Comparison of ENCODE assay signal across 8 mouse cellular contexts in genomic region chr1:91179533-91180173, GRCm38 (mm10). TPM values are rescaled to one million over a fixed set of nuclear protein-coding genes. Genes with fewer than 3 reads are reported as not detected.
DNase-seq lines count a peak whose midpoint lies in the region; ATAC-seq and TF ChIP-seq lines count a peak whose summit lies in the region.

Gene Ramp1, plus strand, starts transcription at chr1:91179822.

- 0 out of 2 replicates have a peak, but pooled peaks have one; percentile 17 for TF ChIP-seq POLR2A in embryonic fibroblast, embryonic 13.5 days (IDR thresholded peaks at IDR 0.05; ENCODE audit: low read depth, low read length)

- H3K4me2 ChIP-seq in heart, embryonic 16.5 days (ENCODE audit: low read depth, low read length), result peak within 1 kb of the TSS; percentile 85
- H3K4me2 ChIP-seq in lung, embryonic 14.5 days, result peak within 1 kb of the TSS; percentile 83
- peak within 1 kb of the TSS; percentile 68 for H3K4me2 ChIP-seq in neural tube, embryonic 14.5 days (ENCODE audit: low read depth, low read length)

- H3K4me1 ChIP-seq in embryonic fibroblast, embryonic 13.5 days (ENCODE audit: control insufficient read depth, insufficient read depth, low read length), result no peaks in the 10 kb centered on the region
- peaks cover 26% of the 10 kb centered on the region for H3K4me1 ChIP-seq in heart, embryonic 16.5 days (ENCODE audit: control insufficient read depth, insufficient read depth, low read length)
- peaks cover 20% of the 10 kb centered on the region; the same call in 1 of the 2 replicates for H3K4me1 ChIP-seq in lung, embryonic 14.5 days (ENCODE audit: insufficient read depth)
- H3K4me1 ChIP-seq in neural tube, embryonic 14.5 days (ENCODE audit: control insufficient read depth, insufficient read depth, low read length), result peaks cover 6% of the 10 kb centered on the region; the same call in 1 of the 2 replicates

- H3K9me3 ChIP-seq in heart, embryonic 16.5 days (replicated peaks; ENCODE audit: control insufficient read depth, low read length), result no peaks in the 10 kb centered on the region
- H3K9me3 ChIP-seq in lung, embryonic 14.5 days (ENCODE audit: low read depth, low read length), result no peaks in the 10 kb centered on the region
- no peaks in the 10 kb centered on the region for H3K9me3 ChIP-seq in neural tube, embryonic 14.5 days (ENCODE audit: control insufficient read depth, low read length)

- DNase-seq in ovary, postnatal 10 days (ENCODE audit: low spot score), result peak; percentile 12
- DNase-seq in ovary, adult 18-20 months (ENCODE audit: low spot score), result no peak
- peak; percentile 41 to 64 for DNase-seq in layer of hippocampus, adult 2 months (ENCODE audit: low spot score in 2 of 2)
- peak; percentile 64 for DNase-seq in lung, embryonic 14.5 days
- DNase-seq in thymus, postnatal 10 days (ENCODE audit: low spot score in 2 of 2), result peak; percentile 73 to 78

- ATAC-seq in heart, embryonic 16.5 days (replicated peaks; ENCODE audit: extremely low read depth, insufficient read depth, low FRiP score), result peak; percentile 59
- ATAC-seq in lung, embryonic 14.5 days (ENCODE audit: insufficient read depth), result peak; percentile 58
- peak; percentile 49; the same call in 1 of the 2 replicates for ATAC-seq in neural tube, embryonic 14.5 days (ENCODE audit: low read depth)

- WGBS in heart, embryonic 16.5 days, result 3% methylated on average over 37 of the region's 37 CpGs
- 3% methylated on average over 33 of the region's 37 CpGs for WGBS in lung, embryonic 14.5 days
- WGBS in neural tube, embryonic 14.5 days, result 4% methylated on average over 37 of the region's 37 CpGs

- no peaks in the 10 kb centered on the region for H3K36me3 ChIP-seq in heart, embryonic 16.5 days (ENCODE audit: control insufficient read depth, insufficient read depth)
- H3K36me3 ChIP-seq in lung, embryonic 14.5 days (ENCODE audit: insufficient read depth), result no peaks in the 10 kb centered on the region
- H3K36me3 ChIP-seq in neural tube, embryonic 14.5 days (ENCODE audit: control insufficient read depth, insufficient read depth, low read length), result no peaks in the 10 kb centered on the region

- peak within 1 kb of the TSS; percentile 86 for H3K9ac ChIP-seq in heart, embryonic 16.5 days (ENCODE audit: low read length)
- H3K9ac ChIP-seq in lung, embryonic 14.5 days, result peak within 1 kb of the TSS; percentile 56
- H3K9ac ChIP-seq in neural tube, embryonic 14.5 days (replicated peaks; ENCODE audit: low read depth, low read length), result peak within 1 kb of the TSS; percentile 52; the same call in 1 of the 2 replicates

- no peak for TF ChIP-seq CTCF in embryonic fibroblast, embryonic 13.5 days (IDR thresholded peaks at IDR 0.05; ENCODE audit: borderline replicate concordance, insufficient read depth, low read length)
- no peak for TF ChIP-seq CTCF in layer of hippocampus, adult 2 months (conservative IDR thresholded peaks at IDR 0.05)
- no peak for TF ChIP-seq CTCF in lung, embryonic 14.5 days (IDR thresholded peaks at IDR 0.05; ENCODE audit: low read depth)

- H3K27me3 ChIP-seq in heart, embryonic 16.5 days (ENCODE audit: control insufficient read depth, insufficient read depth, low read length), result no peaks in the 10 kb centered on the region
- 0 out of 2 replicates have a peak, but pooled peaks cover 10% of the 10 kb centered on the region for H3K27me3 ChIP-seq in lung, embryonic 14.5 days (ENCODE audit: insufficient read depth, low read length)
- no peaks in the 10 kb centered on the region; the same call in 1 of the 2 replicates for H3K27me3 ChIP-seq in neural tube, embryonic 14.5 days (ENCODE audit: control insufficient read depth, insufficient read depth, low read length)

- H3K4me3 ChIP-seq in embryonic fibroblast, embryonic 13.5 days (ENCODE audit: insufficient read depth, low read length), result peak within 1 kb of the TSS; percentile 25
- H3K4me3 ChIP-seq in heart, embryonic 16.5 days (ENCODE audit: low read length), result peak within 1 kb of the TSS; percentile 72
- H3K4me3 ChIP-seq in layer of hippocampus, adult 2 months, result peak within 1 kb of the TSS; percentile 72
- H3K4me3 ChIP-seq in lung, embryonic 14.5 days (ENCODE audit: low read depth, low read length), result peak within 1 kb of the TSS; percentile 42
- H3K4me3 ChIP-seq in neural tube, embryonic 14.5 days (ENCODE audit: low read depth, low read length), result peak within 1 kb of the TSS; percentile 30

- no peak within 1 kb of the TSS for H3K27ac ChIP-seq in embryonic fibroblast, embryonic 13.5 days (ENCODE audit: insufficient read depth, low read length)
- peak within 1 kb of the TSS; percentile 78 for H3K27ac ChIP-seq in heart, embryonic 16.5 days (ENCODE audit: low read length)
- H3K27ac ChIP-seq in layer of hippocampus, adult 2 months, result peak within 1 kb of the TSS; percentile 97
- no peak within 1 kb of the TSS for H3K27ac ChIP-seq in lung, embryonic 14.5 days (ENCODE audit: low read depth)
- H3K27ac ChIP-seq in neural tube, embryonic 14.5 days (ENCODE audit: low read depth, low read length), result no peak within 1 kb of the TSS

RNA-seq across cellular contexts. Expression of gene Ramp1, which starts in this region (rescaled TPM):
- polyA plus RNA-seq in embryonic fibroblast, embryonic 13.5 days (2011; ENCODE audit: insufficient read length, low read depth, missing spikeins), result 5.7 and 7.6 TPM in 2 replicates
- polyA plus RNA-seq in heart, embryonic 16.5 days (2015; fragmentation: Nextera tagmentation; extraction: Ambion mirVana), result 59.3 and 61.0 TPM in 2 replicates
- 10 to 100 TPM; 57.2 to 61.5 TPM for total RNA-seq in layer of hippocampus, adult 2 months (2021)
- polyA plus RNA-seq in lung, embryonic 14.5 days (2014; fragmentation: Nextera tagmentation; extraction: Ambion mirVana), result 5.0 and 7.4 TPM in 2 replicates
- 8.3 and 15.8 TPM in 2 replicates for polyA plus RNA-seq in neural tube, embryonic 14.5 days (2014; fragmentation: Nextera tagmentation; extraction: Ambion mirVana)

Comparison
In these comparisons a context has a peak if more than half of its experiments do, and no peak if none do; other contexts are left out.
1. H3K27ac ChIP-seq: peak in heart, embryonic 16.5 days (single experiment) and layer of hippocampus, adult 2 months (single experiment); none in embryonic fibroblast, embryonic 13.5 days (single experiment), lung, embryonic 14.5 days (single experiment) and neural tube, embryonic 14.5 days (single experiment).
2. Peak in every context shown above with its lines, with median percentiles within 50 percentile points of each other: H3K4me3 ChIP-seq, ATAC-seq, H3K4me2 ChIP-seq and H3K9ac ChIP-seq.